Mouse (Mus musculus): ENCODE measurements around the gene Plaur.

The Plaur gene

DNA sequence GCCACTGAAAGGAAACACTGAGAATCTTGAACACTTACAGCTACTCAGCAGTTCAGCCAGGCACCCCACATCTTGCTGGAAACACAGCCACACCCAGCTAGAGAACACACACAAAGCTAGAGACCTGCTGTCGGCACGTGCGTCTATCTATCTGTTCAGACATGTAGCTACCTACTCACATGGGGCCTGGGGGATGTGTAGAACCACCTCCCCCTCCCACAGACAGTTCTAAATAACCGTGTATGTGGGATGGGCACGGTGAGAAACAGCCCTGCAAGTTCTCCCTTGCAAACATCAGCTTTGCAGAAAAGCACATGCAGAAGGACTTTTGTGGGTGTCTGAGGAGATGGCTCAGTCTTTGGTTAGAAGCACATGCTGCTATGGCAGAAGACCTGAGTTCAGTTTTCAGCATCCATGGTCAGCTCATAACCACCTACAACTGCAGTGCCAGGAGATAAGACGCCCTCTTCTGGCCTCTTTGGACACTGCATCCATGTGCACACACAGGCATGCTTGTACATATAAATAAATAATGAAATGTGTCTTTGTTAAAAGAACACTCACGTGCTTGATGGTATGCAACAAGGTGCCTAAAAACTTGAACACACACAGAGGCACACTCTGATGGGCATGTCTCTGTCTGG, 15.5 kb upstream of the Plaur start:
- DNase-seq (ENCODE audit: low spot score) = no peak

DNA sequence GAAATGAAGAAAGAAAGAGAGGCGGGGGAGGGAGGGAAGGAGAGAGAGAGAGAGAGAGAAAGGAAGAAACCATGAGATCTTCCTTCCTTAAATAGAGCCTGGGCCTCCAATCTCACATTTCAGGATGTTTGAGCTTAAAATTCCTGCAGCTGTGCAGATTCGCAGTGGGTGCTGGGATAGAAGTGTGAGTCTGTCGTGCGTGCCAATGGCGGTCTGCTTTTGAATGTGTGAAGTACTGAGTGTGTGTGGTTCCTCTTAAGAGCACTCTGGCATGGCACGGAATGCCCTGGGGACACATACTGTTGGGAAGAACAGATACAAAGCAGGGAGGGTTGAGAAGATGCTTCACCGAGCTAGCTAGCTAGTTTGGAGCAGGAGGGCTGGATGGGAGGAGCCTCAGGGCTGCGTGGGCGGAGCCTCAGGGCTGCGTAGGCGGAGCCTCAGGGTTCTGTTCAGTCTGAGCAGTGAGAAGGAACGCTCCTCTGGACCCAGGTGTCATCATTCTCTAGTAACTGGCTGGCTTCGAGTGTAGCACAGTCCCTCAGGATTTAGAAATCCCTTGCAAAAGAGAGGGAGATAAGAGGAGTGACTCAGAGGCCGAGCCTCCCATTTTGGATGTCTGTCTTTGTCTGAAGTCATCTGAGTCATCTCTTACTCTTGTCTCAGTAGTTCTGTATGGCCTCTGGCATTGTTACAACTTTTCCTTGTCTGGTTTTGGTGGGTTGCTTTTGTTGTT, 13.3 kb upstream of the Plaur start:
- no peak for DNase-seq (ENCODE audit: low spot score)

- no peak for DNase-seq (ENCODE audit: low spot score)
Measured at GRCm38 (mm10) chr7:24450585-24451017, 11.7 kb upstream of the Plaur start.

DNA sequence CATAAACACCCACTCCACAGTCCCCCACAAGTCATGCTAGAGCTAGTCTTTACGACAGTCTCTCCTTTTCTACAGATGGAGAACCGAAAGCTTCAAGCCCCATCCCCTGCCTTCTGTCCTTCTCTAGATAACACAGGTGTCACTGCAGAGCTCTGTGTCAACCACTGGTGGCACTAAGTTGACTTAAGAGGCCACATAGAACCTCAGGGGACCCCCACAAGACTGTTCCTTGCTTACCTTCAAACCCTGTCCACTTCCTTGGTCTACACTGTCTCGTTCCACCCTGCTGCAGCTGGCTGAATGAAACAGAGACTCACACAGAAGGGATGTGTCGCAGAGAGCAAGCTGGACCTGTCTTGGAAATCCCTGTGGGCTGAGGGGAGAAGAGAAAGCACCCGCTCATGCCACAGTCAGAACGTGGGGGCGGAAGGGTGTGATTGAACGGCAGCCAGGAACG, 10.4 kb upstream of the Plaur start, which contains the start of gene Irgc1:
Gene Irgc1 (minus strand): TSS at position 443 of the 457 bp plus-strand sequence.
- DNase-seq (ENCODE audit: low spot score) = no peak

DNA sequence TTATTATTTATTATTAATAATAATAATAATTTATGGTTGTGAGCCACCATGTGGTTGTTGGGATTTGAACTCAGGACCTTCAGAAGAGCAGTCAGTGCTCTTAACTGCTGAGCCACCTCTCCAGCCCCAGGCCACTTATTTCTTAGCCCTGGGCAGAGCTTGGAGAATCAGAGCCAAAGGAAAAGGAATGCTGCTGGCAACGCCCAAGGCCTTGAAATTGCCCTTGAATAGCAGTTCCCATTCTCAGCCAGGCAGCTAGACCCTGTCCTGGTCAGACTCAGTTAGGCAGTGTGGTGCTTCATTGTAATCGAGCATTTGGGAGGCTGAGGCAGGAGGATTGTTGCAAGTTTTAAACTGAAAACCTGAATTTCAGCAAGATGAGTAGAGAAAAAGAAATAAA, 8.1 kb upstream of the Plaur start:
- DNase-seq (ENCODE audit: low spot score) = no peak

DNA sequence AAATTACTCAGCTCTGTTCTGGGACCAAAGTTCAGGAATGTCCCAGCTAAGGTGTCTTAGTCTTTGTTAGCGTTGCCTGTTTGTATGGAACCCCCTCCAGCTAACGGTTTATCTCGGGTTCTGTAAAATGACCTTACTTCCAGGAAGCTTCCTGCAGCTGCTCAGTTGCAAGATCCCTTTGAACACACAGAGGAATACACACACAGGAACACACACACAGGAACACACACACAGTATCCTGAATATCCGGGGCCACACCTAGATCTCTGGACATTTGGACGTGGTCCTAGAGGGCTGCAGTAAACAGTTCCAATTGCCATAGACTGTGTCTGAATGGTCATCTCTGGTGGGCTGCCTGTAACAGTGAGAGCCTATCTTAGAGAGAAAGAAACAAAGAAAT, 6.6 kb upstream of the Plaur start:
- no peak for DNase-seq (ENCODE audit: low spot score)

GRCm38 (mm10) chr7:24457726-24458370, 4.4 kb upstream of the Plaur start:
- no peak for DNase-seq (ENCODE audit: low spot score)

DNA sequence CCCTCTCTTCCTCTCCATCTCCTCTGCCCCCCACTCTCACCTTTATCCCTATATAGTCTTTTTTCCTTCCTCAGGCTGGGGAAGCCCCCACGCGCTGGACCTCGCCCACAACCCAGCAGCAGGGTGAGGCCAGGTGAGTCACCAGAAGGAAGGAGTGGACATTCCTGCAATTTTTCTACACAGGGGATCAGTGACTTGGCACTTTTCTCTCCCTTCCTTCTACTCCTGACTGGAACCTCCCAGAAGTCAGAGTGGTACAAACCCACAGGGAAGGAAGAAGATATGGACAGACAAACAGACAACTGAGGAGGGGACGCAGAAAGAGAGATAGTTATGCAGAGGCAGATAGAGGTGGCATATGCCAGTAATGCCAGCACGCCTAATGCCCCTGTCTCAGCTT, 2.8 kb upstream of the Plaur start:
- no peak for DNase-seq (ENCODE audit: low spot score)

DNA sequence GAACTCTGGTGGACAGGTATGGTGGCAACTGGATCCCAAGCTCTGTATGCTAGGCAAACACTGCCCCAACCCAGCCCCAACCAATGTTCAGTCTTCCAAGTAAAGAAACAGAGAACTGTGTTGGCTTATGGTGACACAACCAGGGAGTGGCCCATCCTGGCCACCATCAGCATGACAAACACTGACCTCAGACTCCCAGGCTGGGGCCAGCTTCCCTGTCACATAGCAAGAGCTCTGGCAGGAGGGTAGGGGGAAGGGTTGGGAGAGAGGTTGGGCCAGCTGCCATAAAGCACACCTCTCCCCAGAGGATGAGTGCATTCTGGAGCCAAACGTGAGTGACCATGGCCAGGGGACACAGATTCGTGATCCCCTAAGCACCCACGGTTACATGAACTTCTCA, 2.4 kb upstream of the Plaur start:
- DNase-seq (ENCODE audit: low spot score) = no peak

GRCm38 (mm10) chr7:24461376-24462051, 770 bp upstream of the Plaur start:
- DNase-seq (ENCODE audit: low spot score) = no peak

DNA sequence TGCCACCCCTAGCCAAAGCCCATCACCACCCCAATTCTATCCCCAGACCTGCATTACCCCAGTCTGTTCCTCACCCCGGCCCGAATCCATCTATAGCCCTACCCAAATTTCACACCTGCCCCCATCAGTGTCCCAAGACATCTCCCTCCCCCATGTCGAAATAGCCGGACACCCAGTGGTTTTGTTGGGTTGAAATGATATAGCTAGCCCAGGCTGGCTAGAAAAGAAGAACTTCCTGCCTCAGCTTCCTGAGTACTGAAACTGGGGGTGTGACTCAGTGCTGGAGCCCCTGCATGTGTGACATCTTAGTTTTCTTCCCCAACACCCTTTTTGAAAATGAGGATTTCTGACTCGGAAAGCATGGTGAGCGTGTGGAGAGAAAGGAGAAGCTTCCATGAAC, 4.6 kb downstream of the Plaur start:
- no peak for DNase-seq (ENCODE audit: low spot score)

- no peak for DNase-seq (ENCODE audit: low spot score)
Measured at GRCm38 (mm10) chr7:24467886-24468285, 5.6 kb downstream of the Plaur start.

- DNase-seq (ENCODE audit: low spot score) = no peak
Measured at GRCm38 (mm10) chr7:24469126-24469525, 6.8 kb downstream of the Plaur start.

GRCm38 (mm10) chr7:24470356-24470755, 8.1 kb downstream of the Plaur start:
- no peak for DNase-seq (ENCODE audit: low spot score)

DNA sequence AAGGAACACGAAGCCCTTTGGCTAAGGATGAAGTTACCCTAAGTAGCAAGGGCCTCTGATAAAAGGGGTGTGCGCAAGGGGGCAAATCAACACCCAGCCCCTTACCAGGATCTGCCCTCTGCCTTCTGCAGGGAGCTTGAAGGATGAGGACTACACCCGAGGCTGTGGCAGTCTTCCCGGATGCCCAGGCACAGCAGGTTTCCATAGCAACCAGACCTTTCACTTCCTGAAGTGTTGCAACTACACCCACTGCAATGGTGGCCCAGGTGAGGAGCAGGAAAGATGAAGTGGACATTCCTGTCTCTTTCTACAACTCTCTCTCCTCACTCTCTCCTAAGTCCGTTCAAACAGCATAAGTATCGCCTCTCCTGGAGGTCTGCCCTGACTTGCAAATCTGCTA, 10.2 kb downstream of the Plaur start:
- no peak for DNase-seq (ENCODE audit: low spot score)

DNA sequence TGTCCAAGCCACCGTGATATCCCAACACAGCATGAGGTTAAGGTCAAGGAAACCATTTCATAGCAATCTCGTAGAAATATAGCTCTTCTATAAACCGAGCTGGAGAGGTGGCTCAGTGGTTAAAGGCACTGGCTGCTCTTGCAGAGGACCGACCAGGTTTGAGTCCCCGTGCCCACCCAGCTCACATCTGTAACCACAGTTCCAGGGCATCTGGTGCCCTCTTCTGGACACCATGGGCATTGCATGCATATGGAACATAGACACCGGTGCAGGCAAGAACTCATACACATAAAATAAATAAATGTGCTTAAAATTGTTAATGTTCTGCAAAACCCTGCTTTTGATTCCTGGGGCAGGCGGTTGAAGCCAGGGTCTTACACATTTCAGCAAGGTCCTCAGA, 10.7 kb downstream of the Plaur start:
- no peak for DNase-seq (ENCODE audit: low spot score)

GRCm38 (mm10) chr7:24473913-24474529, 11.7 kb downstream of the Plaur start:
- DNase-seq (ENCODE audit: low spot score) = peak; percentile 65

GRCm38 (mm10) chr7:24474811-24475506, 12.7 kb downstream of the Plaur start:
- peak; percentile 58 for DNase-seq (ENCODE audit: low spot score)

GRCm38 (mm10) chr7:24476338-24476737, 14.1 kb downstream of the Plaur start:
- DNase-seq (ENCODE audit: low spot score) = no peak

GRCm38 (mm10) chr7:24476856-24477255, 14.6 kb downstream of the Plaur start:
- no peak for DNase-seq (ENCODE audit: low spot score)

DNA sequence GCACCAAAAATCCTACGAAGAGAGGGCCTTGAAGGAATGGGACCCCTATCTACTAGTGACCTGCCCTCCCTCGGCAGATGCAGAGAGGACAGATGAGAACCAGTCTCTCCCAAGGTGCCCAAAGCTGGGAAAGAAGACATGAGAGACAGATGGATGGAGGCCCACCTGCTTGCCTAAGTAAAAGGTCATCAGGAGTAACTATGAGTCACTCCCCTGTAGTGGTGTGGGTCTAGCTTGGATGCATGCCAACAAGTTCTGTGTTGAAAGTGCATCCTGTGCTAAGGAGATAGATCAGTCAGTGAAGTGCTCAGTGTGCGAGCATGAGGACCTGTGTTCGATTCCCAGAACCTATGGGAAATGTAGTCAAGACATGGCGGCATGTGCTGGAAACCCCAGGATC, 16.6 kb downstream of the Plaur start:
- no peak for DNase-seq (ENCODE audit: low spot score)
